Mouse (Mus musculus) kidney, postnatal 25 days (tissue): ENCODE results near the gene Tmem163.

Source experiments
- DNase-seq, 2 experiments: peaks; one replicate each; pipeline ENCODE4 v3.0.0; 2021; ENCODE audit warnings: mixed read lengths in 2 of 2

Gene Tmem163

GRCm38 (mm10) chr1:127496737-127497543 lies 182.4 kb downstream of the Tmem163 start:
- peak; percentile 76 to 81 for DNase-seq

GRCm38 (mm10) chr1:127487161-127487560 lies 192.2 kb downstream of the Tmem163 start:
- DNase-seq: peak; percentile 53 to 57

- DNase-seq: peak in 1 of 2 experiments; percentile 70
Observed at GRCm38 (mm10) chr1:127484826-127485225, 194.5 kb downstream of the Tmem163 start.

- DNase-seq: no peak
Observed at GRCm38 (mm10) chr1:127484188-127484587, 195.2 kb downstream of the Tmem163 start.

GRCm38 (mm10) chr1:127482911-127483310 lies 196.4 kb downstream of the Tmem163 start:
- DNase-seq: no peak

- DNase-seq: no peak
Observed at GRCm38 (mm10) chr1:127475756-127476155, 203.6 kb downstream of the Tmem163 start.

- DNase-seq: no peak
Observed at GRCm38 (mm10) chr1:127470175-127470574, 209.2 kb downstream of the Tmem163 start.

- DNase-seq: no peak
Observed at GRCm38 (mm10) chr1:127467238-127467637, 212.1 kb downstream of the Tmem163 start.

- peak; percentile 33 to 52 for DNase-seq
Observed at GRCm38 (mm10) chr1:127465292-127465691, 214.1 kb downstream of the Tmem163 start.

GRCm38 (mm10) chr1:127464041-127464440 lies 215.3 kb downstream of the Tmem163 start:
- DNase-seq: no peak

- DNase-seq: no peak
Observed at GRCm38 (mm10) chr1:127461017-127461416, 218.3 kb downstream of the Tmem163 start.

GRCm38 (mm10) chr1:127459576-127459975 lies 219.8 kb downstream of the Tmem163 start:
- DNase-seq: no peak

GRCm38 (mm10) chr1:127459015-127459451 lies 220.3 kb downstream of the Tmem163 start:
- peak; percentile 64 to 72 for DNase-seq

GRCm38 (mm10) chr1:127453397-127453796 lies 226.0 kb downstream of the Tmem163 start:
- no peak for DNase-seq

GRCm38 (mm10) chr1:127444836-127445485 lies 234.4 kb downstream of the Tmem163 start:
- DNase-seq: peak; percentile 65 to 75

GRCm38 (mm10) chr1:127442880-127443877 lies 236.2 kb downstream of the Tmem163 start:
- no peak for DNase-seq

GRCm38 (mm10) chr1:127441736-127442135 lies 237.6 kb downstream of the Tmem163 start:
- DNase-seq: no peak

GRCm38 (mm10) chr1:127441007-127441406 lies 238.3 kb downstream of the Tmem163 start:
- DNase-seq: no peak

GRCm38 (mm10) chr1:127439452-127439891 lies 239.9 kb downstream of the Tmem163 start:
- no peak for DNase-seq

GRCm38 (mm10) chr1:127437091-127437490 lies 242.3 kb downstream of the Tmem163 start:
- no peak for DNase-seq
